Mouse (Mus musculus) large intestine, adult 2 months (tissue): Measurements from ENCODE around the gene Insrr. TPM values are rescaled to one million over a fixed set of nuclear protein-coding genes. Genes with fewer than 3 reads are reported as not detected.

Experiments used
- polyA plus RNA-seq: library from polyadenylated mRNA; depleted of rRNA; stranded (reverse); fragments of >200 nt; gene quantifications from 2 replicates; pipeline ENCODE4 v1.2.3, GENCODE M21; 2012; rRNA removed

The Insrr gene
- polyA plus RNA-seq, 1 experiment = 1.3 TPM

Other genes with a start within 250 kb of the Insrr start
- 23.9 and 34.2 TPM in 2 replicates for gene Arhgef11, start 179.4 kb upstream of the Insrr start, polyA plus RNA-seq
- 0.31 TPM in 1 of 2 replicates, not detected in the other for gene Lrrc71, start 48.3 kb upstream of the Insrr start, polyA plus RNA-seq
- 0.07 and 0.16 TPM in 2 replicates for gene Ntrk1, start 1.8 kb upstream of the Insrr start, polyA plus RNA-seq
- 11.3 and 17.1 TPM in 2 replicates for gene Pear1, start 27.4 kb downstream of the Insrr start, polyA plus RNA-seq
- 3.5 and 5.6 TPM in 2 replicates for gene Sh2d2a, start 49.8 kb downstream of the Insrr start, polyA plus RNA-seq
- gene Prcc, start 88.7 kb downstream of the Insrr start, polyA plus RNA-seq = 28.5 and 30.2 TPM in 2 replicates
- gene Hdgf, start 109.4 kb downstream of the Insrr start, polyA plus RNA-seq = 73.5 and 78.7 TPM in 2 replicates
- 63.4 and 64.1 TPM in 2 replicates for gene Mrpl24, start 122.6 kb downstream of the Insrr start, polyA plus RNA-seq
- 14.0 and 15.3 TPM in 2 replicates for gene Isg20l2, start 133.4 kb downstream of the Insrr start, polyA plus RNA-seq
- 17.5 and 22.5 TPM in 2 replicates for gene Rrnad1, start 133.8 kb downstream of the Insrr start, polyA plus RNA-seq
- not detected in 2 replicates for gene Crabp2, start 151.7 kb downstream of the Insrr start, polyA plus RNA-seq
- gene Nes, start 174.1 kb downstream of the Insrr start, polyA plus RNA-seq = 0.87 and 1.4 TPM in 2 replicates
- 0.20 TPM in 1 of 2 replicates, not detected in the other for gene Bcan, start 203.3 kb downstream of the Insrr start, polyA plus RNA-seq
- gene Hapln2, start 230.6 kb downstream of the Insrr start, polyA plus RNA-seq = not detected in 2 replicates
- 8.0 and 9.3 TPM in 2 replicates for gene Gpatch4, start 246.2 kb downstream of the Insrr start, polyA plus RNA-seq